Mouse (Mus musculus) adrenal gland, postnatal 4 days (tissue): ENCODE results near the gene Cfc1. TPM values are rescaled to one million over a fixed set of nuclear protein-coding genes. Genes with fewer than 3 reads are reported as not detected.
A peak's percentile ranks its signal among the peaks of the same experiment; 100 is the strongest.

Experiments used
- DNase-seq, 2 experiments: peaks; one replicate each; pipeline ENCODE4 v3.0.0; 2021 to 2022; ENCODE audit warnings: low spot score in 2 of 2, mixed read lengths in 2 of 2
- total RNA-seq, 2 experiments: library from RNA; stranded (reverse); gene quantifications; 2 replicates each; pipeline ENCODE4 v1.2.3; 2021

Cfc1 gene
- total RNA-seq, 2 experiments from 2014 or later = not detected

DNA sequence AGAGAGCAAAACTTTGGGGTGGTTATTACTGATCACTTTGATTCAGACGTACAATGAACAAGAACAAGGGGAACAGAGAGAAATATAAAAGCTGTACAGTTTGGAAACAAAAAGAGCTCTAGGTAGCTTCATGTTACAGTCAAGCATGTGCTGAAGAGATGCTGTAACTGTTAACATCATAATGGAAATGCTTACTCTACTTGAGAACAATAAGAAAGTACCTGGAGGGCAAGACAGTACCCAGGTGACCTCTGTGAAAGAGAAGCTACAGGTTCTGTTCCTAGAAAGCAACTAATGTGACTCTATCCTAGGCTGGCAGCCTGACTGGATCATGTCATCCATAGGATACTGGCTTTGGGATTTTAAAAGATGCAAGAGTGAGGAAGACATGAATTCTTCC is 11.6 kb downstream of the Cfc1 start:
- DNase-seq = no peak

DNA sequence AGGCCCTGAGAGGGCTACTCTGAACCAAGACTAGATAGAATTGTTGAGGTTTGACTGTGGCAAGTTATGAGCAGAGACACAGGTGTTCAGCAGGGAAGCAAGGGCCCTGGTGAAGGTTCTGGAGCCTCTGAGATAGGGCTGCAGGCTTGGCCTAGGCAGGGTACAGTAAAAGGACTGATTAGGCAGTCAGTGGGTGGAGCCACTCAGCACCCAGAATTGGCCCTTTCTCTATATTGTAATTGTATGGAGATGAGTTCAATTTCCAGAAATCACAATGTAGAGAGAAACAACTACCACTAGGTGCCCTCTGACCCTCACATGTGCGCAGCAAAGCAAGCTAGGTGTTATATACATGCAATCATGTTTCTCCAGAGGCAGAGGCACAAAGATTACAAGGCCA is 18.2 kb downstream of the Cfc1 start:
- DNase-seq = no peak

DNA sequence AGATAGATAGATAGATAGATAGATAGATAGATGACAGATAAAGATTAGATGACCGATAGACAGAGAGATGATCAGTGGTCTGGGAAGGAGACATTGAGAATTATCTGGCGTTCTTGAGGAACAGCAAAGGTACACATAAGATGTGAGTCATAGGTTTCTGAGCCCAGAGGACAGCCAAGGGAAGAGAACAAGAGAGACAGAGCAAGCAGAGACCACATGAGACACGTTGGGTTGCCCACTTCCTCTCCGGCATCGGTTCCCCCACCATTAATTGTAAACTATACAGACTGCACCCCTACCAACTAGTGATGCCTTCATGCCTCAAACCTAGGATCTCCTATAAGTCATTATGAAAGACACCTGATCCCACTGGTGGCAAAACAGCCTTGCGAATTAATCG is 18.8 kb downstream of the Cfc1 start:
- no peak for DNase-seq

DNA sequence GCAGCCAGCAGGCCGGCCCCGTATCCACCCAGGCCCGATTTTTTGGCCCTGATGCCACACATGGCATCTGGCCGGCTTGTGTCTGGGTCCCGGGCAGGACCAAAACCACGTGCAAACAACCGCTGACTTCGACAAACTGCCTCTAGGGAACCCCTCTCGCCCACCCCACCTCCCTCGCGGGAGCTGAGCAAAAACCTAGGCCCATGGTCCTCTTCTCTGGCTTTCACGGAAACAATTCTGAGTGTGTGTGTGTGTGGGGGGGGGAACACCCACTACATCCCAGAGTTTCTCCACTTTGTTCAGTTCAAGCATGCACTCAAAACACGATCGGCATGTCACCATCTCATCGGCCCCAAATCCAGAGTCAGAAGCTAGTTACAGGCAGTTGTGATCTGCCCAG is 25.4 kb downstream of the Cfc1 start, which contains the start of gene Prss40:
Gene Prss40 (minus strand): TSS at position 101 of the 400 bp plus-strand sequence.
- no peak for DNase-seq

DNA sequence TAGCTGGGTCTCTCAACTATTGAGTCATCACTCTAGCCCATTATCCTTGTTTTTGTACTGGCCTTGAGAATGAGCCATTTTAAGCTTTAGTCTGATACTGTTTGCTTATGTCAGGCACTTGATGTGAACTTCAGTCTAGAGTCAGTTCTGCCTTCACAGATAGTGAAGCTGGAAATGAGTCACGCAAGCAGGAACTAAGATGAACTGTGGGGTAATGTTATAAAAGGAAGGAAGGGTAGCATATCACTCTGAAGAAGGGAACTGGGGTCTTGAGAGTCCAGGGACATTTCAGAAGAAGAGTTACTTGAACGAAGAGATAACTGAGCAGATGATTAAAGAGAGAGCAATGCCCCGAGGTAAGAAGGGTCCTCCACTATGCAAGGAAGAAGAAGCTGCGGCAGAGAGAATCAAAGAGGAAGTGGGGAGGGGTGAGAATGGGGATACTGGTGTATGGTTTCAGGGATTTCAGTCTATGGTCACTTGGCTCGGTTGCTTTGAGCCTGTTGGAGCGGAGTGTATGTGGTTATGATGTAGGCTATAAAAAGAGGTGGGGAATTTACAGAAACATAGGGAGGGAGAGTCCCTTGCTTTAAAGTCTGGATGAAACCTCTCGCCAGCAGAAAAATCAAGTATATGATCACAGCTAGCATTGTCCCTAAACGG is 29.1 kb downstream of the Cfc1 start:
- DNase-seq = no peak

- no peak for DNase-seq
Observed at GRCm38 (mm10) chr1:34568120-34568519, 32.7 kb downstream of the Cfc1 start.

GRCm38 (mm10) chr1:34569876-34570275 is 34.4 kb downstream of the Cfc1 start:
- DNase-seq = no peak

DNA sequence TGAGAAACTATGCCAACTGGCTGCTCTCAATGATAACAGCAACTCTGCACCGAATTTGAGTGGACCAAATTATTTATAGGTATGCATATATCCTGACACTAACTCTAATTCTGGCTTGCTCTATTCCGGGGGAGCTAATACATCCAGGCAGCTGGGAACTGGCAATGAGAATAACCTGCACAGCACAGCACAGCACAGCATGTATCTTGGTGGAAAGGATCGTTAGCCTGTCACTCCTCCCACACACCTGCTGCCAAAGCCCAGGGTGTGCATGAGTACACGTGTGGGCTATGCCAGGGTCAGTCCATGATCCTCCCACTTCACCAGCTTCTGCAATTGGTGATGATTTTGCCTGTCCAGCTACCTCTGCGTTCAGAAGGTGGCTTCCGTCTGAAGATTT is 36.0 kb downstream of the Cfc1 start:
- DNase-seq = no peak

- DNase-seq = no peak
Observed at GRCm38 (mm10) chr1:34573221-34573620, 37.8 kb downstream of the Cfc1 start.

GRCm38 (mm10) chr1:34578851-34579781 is 43.7 kb downstream of the Cfc1 start, which contains the start of gene Amer3:
Amer3 (plus strand) TSS chr1:34579657.
- peak; percentile 55 to 60 for DNase-seq

DNA sequence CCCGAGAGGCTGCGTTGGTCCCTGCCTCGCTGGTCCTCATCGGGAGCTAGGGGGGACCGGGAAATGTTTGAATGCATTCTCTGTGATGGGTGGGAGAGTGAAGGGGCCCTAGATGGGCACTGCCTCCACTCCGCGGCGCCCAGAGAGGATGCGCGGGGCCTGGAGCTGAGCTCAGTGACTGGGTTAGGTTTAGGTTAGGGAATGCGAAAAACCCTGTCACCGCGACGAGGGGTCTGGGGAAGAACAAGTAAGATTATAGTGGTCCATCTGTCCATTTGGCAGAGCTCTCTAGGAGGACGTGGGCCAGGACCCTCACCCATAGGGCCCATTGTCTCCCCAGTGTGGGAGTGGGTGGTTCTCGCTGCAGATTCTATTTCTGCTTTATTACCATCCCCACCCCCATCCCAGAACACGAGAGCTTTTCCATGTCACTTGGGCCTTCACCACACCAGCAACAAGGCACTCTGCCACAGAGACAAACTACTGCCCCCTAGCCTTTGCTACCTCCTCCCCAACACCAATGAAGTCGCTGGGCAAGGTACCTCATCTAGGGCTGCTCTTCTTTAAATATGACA is 44.4 kb downstream of the Cfc1 start:
- no peak for DNase-seq

DNA sequence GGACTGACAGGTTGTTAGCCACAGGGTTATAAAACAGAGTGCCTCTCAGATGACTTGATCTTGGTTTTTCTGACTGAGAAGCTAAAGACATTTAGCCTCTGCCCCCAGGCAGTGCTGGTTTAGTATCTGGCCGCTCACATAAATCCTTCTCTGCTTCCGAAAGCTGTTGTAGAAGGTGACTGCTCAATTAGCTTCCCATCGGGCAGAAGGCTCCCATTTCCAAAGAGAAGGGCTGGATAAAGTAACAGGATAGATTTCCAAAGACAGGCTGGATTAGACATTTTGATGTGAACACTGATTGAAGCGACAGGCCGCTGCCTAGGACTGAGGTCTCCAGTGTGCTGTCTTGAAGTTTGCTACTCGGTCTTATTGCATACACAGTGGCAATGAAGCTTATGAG is 46.8 kb downstream of the Cfc1 start:
- DNase-seq = no peak

DNA sequence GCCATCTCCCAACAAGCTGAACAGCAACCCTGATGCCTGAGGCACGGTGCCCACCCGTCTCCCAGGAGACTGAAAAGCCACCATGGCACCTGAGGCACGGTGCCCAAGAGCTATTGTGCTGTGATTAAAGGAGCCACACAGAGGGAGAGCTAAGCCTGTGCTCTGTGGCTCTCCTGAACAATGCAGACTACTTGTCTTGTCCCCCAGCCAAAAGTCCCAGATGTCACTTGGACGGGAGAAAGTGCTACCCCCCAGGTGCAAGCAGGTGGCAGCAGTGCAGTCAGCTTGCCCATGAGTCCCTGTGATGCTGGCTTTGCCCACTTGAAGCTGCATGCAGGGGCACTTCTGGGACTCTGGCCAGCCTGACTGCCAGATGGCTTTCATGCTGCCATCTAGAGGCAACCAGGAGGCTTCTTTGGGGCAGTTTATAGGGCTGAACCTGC is 48.4 kb downstream of the Cfc1 start:
- DNase-seq = no peak

DNA sequence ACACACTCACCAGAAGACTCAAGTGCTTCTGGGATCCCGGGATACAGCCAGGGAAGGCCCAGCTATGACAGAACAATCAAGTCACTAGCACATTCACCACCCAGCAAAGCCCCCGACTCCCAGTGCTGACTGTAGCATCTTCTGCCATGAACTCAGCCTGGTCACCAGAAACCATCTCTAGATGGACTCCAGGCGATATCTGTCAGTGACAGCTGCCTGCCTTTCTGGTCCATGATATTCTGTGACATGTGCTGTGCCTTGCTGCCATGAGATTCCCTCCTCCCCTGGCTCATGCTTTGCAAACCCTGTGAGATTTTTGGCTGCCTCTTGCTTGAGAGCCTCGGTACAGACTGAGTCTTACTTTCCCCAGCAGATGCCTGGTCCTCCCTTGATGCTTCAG is 49.3 kb downstream of the Cfc1 start:
- DNase-seq = no peak

GRCm38 (mm10) chr1:34587298-34588096 is 52.0 kb downstream of the Cfc1 start:
- no peak for DNase-seq

Other genes starting within 250 kb of the Cfc1 start
- gene Ccdc115, start 96.0 kb upstream of the Cfc1 start, total RNA-seq = 10 to 100 TPM; 26.6 to 27.7 TPM
- 10 to 100 TPM; 58.2 to 62.2 TPM for gene Imp4, start 95.8 kb upstream of the Cfc1 start, total RNA-seq
- 10 to 100 TPM; 10.4 to 10.9 TPM for gene Ptpn18, start 75.9 kb upstream of the Cfc1 start, total RNA-seq
- not detected for gene Prss39, start 37.2 kb upstream of the Cfc1 start, total RNA-seq
- not detected for gene Prss40, start 25.3 kb downstream of the Cfc1 start, total RNA-seq
- gene Amer3, start 44.0 kb downstream of the Cfc1 start, total RNA-seq = 1 to 10 TPM; 1.7 to 1.8 TPM